Mouse (Mus musculus) monocyte, adult 2 months (primary cell): ENCODE data around the gene Insyn1.

ENCODE experiments used
- DNase-seq, 2 experiments: peaks; one replicate each; pipeline ENCODE4 v3.0.0; 2022; ENCODE audit warnings: low spot score in 2 of 2, low read depth in 1 of 2

The Insyn1 gene

DNA sequence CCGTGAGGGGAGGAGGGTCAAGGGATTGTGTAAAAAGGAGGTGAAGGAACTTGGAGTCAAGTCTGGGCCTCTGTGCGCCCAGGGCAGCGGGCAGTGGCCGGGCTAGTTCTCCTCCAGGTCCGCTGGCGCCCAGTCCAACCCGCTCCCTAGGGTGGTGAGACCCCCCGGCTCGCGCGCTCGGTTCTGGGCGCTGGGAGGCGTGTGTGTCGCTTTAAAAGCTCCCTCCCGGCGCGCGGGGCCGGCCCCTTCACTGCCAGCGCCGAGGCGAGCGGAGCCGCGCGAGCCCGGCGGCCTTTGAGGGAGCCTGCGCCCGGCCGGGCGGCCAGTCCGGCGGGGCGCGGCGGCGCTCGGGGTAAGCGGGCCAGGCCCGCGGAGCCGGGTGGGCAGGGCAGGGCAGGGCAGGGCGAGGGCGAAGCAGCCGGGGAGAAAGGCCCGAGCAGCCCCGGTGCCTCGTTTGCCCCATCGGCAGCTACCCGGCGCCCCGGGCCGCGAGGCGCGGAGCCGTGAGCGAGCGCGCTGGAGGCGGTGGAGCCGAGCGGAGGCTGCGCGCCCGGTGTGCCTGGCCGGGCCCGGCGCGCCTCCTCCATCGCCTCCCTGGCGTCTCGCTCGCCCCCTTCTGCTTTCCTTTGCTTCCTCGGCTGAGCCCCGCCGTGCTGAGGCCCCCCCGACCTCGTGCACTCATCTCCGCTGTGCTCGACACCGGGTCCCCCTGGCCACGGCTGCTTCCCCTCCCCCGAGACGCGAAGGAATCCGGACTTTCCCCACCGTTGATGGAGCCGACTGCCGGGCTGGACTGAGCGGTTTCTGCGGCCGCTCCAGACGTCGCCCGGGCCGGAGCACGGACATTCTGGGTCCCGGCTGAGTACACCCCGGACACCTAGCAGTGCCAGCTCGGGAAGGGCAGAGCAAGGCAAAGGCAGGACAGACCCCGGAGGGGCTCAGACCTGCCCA, at the start of gene Insyn1:
Insyn1 (plus strand) TSS at position 753 of the 951 bp plus-strand sequence.
- DNase-seq, result no peak

DNA sequence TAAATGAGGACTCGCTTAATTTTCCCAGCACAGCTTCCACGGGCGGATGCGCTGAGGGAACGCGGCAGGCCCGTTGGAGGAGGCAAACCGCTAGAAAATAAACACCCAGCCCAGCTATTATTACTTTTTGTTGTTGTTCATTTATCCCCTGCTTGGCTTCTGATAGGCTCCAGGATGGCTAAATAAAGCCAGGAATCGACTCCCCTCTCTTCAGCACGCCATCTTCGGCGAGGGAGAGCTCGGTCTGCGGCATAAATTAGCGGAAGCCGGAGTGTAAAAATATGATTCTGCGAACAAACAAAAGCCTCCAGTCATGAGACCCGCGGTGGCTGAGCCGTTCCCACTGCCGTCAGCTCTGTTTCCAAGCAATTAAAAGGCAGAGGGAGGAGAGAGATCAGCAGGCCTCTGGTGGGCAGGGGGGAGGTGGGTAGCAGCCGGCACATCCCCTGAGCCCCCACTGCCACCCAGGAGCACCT, 49.4 kb upstream of the Insyn1 start:
- no peak for DNase-seq

DNA sequence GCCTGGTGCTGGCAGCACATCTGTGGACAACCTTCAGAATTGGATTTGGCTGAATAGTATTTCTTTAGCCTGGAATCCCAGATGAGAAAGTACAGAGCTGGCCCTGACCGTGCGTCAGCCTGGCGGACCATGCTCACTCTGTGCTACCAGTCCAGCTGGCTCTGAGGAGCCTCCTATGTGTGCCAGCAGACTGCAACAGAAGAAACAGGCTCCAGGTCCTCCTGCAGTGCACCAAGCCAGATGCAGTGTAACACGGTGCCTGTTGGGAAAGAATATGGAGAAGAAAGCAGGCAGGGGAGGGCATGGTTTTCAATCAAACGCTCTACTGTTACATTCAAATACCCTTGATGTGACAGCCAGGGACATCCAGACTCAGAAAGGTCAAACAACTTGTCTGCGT, 48.3 kb upstream of the Insyn1 start:
- DNase-seq, result no peak

DNA sequence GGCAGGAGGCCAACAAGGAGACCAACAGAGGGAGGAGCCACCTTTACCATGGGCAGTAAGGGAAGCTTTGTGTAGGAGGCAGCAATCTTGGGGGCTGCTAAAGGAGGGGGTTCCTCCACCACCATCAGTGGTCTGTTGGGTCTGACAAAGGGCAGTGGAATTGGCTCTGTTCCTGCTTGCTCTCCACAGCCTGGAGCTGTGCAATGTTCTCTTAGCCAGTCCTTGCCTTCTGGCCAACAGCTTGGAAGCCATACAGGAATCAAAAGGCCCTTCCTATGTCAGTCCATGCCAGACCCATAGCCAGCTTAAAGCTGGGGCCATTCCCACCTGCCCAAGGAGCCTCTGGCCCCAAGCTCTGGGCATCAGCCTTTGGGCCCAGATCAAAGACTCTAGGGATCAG, 47.8 kb upstream of the Insyn1 start:
- no peak for DNase-seq

DNA sequence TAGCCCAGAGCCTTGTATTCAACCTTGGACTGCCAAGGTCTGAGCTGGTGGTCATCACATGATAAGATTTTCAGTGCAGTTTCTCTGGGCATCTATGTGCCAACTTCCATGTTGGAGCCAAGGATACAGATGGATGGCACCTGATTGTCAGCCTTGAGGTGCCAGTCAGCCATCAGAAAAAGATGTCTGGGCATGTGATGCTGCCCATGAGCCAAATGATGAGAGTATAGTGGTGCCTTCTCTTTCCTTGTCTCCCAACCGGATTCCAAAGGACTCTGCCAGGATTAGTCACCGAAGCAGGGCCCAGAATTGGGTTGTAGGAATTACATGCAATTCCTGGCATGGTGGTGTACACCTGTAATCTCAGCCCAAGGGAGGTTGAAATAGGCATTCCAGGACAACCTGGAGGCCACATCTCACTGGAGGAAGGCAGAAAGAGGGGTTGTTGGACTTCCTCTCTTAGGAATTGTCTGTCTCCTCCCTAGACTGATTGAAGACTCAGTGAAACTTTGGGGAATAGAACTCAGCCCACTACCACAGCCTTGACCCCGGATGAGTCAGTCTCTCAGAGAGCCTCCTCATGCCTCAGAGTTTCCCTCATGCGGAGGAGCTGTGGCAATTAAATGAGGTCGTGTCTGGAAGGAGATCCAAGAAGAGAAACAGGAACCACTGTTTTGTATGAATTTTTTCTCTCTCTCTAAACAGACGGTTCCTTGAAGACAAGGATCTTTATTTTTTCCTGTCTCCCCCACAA, 46.9 kb upstream of the Insyn1 start:
- no peak for DNase-seq

DNA sequence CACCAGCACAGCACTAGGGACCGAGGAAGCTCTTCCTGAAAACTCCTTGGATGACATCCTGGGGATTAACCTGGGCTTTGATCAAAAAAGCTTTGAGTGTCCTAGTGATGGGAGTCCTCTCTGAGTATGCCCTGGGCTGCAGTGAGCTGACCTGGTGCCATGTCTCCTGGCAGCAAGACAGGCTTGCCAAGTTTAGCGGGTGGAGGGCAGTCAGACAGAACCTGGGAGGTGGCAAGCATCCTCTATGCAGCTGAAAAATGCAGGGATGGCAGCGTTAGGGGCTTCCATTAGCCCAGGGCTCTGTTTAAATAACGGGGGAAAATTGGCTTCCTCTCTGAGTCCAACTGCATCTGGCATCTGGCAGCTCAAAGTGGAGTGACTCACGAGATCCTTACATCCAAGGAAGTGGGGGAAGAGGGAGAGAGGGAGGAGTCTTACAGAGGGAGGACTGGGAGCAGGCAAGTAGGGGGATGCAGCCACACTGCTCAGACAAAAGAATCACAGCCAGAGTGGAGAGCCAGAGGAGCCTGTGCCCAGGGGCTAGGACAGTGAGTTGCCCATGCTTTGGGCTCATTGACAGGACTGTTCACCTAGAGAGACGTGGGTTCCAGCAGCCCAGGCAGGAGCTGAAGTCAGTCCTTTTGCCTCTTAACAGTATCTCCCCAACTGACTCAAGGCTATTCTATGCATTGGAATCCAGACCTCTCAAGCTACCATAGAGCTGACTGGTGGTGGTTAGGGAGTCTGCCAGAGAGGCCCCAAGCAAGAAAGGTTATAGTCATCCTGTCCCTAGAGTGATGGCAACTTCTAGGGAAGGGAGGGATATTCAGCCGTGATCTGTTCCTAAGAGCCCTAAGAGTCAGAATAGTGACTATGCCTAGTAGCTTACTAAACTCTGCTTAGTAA, 46.0 kb upstream of the Insyn1 start:
- DNase-seq, result no peak

DNA sequence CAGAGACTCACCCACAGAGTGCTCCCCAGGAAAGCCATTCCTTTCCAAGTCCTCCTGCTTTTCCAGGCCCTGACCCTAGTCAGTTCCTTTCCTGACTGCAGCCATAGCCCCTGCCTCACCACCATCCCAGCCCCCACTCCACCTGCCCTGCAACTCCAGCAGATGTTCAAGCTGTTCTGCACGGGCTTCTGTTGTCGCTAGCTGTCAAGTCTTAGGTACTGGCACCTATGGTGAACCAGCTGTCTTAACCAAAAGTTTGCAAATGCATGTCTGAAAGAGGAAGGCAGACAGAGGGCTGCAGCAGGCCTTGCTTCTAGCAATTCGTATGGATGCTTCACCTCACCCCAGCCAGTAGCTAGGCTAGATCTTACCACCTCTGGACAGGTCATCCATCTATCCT, 45.3 kb upstream of the Insyn1 start:
- DNase-seq, result no peak

DNA sequence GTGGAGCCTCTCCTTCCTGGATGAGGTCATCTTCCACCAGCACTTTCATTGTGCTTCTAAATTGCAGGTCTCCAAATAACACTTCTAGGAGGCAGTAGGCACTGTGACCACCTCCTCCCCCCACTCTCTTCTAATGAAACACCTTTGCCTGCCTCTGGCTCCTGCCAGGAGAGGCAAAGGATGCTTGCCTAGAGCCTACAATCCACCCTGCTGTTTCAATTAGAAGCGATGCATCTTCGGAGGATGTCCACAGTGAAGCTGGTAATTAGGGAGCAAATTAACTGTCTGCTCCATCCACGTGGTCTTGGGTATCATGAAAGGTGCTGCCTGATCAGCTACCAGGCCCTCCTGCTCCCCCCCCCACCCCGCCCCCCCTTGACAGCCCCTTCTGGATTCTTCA, 41.6 kb upstream of the Insyn1 start:
- no peak for DNase-seq

DNA sequence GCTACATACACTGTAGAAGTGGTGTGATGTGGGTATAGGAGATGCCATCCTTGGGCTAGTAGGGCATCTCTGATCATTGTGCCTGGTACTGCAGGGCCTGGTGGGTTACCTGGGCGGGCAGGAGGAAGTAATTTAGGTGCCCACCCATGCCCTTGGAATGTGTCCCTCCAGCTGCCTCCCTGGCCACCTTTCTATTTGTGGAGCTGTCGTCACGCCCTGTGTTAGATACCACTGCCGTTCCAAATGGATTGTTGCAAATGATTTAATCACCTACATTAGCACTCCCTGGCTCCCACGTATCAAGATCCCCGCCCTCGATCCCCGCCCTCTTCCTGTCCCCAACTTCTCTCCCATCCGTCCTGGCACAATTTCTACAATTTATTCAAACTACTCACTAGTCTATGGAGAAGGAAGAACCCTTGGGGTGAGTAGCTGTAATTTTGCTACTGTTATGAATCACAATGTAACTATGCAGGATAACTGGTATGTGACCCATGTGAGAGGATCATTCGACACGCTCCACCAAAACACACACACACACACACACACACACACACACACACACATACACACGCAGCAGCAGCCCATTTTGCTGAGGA, 40.3 kb upstream of the Insyn1 start:
- DNase-seq, result no peak

DNA sequence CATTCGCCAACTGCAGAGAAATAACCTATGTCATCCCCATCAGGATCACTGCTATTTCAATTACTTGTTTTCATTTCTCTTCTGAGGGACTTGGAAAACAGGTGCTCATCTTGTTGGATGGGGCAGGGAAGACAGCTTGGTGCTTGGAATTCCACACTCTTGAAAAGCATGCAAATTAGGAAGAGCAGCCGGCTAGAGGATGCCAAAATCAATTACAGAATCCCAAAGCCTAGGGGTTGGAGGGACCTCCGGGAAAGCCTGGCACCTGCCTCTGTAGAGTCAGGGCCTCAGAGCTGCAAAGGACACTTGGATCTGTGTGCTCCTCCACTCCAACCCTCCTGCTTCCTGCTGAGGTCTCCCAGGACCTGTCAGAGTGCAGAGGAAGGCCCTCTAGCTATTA, 38.9 kb upstream of the Insyn1 start:
- DNase-seq, result no peak

DNA sequence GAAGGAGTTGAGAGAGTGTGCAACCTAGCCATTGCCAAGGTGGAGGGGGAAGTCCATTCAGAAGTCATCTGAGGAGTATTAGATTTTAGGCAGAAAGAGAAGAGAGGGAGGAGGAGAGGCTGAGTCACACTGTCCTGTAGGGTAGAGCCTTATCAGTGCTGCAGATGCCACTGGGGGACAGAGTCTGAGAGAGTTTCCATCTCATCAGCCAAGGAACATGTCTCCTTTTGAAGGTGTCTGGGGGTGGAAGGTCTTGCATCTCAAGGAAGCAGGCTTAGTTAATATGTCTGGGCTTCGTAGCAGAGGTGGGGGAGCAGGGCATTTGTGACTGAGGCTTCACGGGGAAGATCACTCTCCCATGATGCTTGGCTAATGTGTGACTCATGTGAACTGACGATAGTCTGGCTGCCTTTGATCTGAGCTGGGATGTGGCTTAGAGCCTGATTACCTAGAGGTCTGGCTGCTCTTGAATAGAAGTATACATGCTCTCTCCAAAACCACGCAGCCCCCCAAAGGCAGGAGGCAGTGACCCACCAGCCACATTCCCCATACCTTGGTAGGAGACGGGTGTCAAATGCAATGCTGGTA, 34.5 kb upstream of the Insyn1 start:
- DNase-seq, result no peak

DNA sequence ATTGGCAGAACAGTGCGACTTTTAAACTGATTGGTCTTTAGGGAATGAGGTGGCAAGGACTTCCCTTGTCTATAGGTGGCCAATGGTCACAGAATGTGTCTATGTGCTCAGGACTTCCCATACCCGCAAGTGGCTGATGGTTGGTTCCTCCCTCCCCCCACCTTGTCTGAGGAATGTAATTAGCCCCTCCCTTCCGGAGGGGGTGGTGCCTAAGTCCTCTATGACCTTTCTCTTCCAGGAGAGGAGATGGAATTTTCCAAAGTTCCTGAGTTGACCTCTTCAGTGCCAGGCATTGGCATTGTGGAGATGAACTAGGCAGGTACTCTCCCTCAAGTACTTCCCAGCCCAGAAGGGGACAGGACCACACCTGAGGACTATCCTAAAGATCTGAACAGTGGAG, 33.5 kb upstream of the Insyn1 start:
- no peak for DNase-seq

DNA sequence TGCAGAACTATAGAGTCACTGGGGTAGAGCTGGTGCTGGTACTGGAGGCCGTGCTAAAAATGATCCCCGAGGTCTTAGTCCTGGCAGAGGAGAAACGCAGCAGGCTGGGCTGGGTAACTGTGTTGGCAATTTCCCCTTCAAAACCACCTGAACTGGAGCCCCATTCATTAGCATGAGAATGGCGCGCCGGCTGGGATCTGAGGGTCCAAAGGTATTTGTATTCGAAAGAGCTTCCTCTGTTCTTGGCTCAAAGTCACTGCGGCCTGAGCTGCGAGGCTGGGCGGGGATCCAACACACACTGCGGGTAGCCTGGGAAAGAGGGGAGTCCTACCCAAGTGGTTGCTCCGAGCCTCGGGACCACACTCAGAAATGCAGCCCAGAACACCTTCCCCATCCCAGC, 32.6 kb upstream of the Insyn1 start:
- no peak for DNase-seq

DNA sequence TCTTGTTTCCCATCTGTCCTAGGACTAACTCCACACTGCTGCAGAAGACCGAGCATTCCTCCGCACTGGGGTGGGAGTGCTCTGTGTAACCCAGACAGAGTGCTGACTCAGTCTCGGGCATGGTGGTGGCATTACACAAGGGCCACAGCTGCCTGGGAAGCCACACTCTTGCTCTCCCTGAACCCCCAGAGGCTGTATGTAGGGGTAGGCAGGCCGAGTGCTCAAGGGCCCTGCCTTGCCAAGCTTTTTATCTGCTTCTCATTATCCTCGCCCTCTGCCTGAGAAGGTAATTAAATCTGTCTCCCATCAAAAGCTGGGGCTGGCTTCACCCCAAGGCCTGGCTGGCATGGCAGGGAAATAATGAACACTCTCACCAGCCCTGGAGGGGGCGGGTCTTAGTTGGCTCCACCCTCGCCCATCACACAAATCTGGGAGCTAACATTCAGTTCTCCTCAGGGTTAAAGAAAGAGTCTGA, 30.9 kb upstream of the Insyn1 start:
- no peak for DNase-seq

DNA sequence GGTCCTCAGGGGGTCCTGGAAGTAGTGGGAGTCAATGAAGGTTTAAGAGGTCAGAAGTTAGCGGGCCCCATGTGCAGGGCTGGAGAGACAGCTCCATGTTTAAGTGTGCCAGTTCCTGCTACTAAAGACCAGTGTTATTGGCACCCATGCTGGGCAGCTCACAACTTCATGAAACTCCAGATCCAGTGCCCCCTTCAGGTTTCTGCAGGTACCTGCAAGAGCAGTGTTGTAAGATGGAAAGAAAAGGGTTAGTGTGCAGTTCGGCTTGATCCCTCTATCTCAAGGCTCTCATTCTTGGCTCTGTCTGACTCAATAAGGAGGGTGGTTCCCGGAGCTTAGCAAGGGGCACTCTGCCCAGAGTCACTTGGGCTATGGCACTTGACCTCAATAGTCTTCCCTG, 30.1 kb upstream of the Insyn1 start:
- no peak for DNase-seq

DNA sequence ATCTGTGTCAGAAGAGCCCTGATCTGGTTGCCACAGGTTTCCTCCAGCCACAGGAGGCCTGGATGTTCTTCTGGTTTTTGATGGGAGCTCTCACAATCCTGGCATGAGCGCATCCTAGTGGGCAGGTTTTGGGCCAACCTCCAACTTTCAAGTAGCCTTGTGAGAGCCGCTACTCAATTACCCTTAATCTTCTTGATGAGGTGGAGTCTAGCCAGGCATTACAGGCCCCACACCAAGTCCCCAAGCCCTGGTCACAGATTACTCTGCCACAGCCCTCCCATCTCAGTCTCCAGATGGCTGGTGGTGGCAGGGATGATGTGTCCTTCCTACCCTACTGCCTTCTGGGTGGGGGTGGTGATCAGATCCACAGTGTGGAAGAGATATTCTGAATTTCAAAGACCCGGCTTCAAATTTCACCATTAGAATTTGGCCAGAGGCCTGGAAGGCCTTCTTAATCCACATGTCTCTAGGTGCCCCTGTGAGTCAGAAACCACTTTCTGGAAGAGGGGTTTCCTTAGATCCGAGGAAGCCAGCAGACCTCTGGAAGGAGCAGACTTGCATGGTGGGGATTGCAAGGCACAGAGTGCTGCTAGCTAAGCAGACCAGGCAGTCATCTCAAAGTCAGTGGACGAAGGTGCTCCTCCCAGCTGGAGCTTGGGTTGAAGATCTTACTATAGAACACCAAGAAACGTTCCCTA, 29.4 kb upstream of the Insyn1 start:
- no peak for DNase-seq

DNA sequence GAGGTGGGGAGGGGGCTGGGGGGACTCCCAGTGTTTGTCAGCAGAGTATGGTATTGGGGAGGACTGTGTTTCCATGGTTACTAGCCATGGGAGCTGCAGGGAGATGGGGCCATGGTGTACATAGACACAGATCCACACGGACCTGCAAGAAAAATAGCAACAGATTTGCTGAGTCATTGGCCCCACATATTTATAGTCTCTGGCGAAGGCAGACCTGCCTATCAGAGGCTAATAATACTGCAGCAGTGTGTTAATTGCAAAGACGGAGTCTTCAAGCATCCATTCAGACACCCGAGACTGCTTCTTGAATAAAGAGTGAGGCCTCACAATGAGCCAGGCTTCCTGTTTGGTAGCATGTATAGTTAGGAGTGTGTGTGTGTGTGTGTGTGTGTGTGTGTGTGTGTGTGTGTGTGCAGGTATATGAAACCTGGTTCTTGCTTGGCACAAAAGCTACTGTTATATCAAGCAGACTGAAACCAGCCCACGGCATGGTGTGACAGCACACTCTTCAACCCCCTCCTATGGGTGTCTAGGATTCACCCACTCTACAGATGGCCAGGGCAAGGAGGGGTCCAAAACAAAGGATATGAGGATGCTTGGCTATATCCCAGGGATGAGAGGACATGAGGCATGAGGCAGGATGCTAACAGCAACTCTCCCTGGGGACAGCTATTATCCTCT, 20.9 kb upstream of the Insyn1 start:
- no peak for DNase-seq

DNA sequence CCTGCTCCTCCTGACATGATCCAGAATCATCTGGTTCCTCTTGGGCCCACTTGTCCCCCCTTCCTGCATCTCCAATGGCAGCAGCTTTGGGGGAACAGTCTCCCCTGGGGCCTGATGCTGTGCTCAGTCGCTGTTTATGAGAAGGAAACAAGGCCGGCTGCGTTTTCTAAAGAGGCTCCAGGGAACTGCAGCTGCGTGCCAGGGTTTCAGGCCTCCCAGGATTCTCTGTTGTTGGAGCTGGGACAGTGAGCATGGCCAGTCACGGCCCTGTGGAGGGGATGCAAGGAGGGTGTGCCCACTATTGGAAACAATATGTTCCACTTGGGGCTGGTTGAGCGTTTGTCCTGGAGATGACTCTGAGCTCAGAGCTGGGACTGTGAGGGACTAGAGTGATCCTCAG, 17.9 kb upstream of the Insyn1 start:
- DNase-seq, result no peak

DNA sequence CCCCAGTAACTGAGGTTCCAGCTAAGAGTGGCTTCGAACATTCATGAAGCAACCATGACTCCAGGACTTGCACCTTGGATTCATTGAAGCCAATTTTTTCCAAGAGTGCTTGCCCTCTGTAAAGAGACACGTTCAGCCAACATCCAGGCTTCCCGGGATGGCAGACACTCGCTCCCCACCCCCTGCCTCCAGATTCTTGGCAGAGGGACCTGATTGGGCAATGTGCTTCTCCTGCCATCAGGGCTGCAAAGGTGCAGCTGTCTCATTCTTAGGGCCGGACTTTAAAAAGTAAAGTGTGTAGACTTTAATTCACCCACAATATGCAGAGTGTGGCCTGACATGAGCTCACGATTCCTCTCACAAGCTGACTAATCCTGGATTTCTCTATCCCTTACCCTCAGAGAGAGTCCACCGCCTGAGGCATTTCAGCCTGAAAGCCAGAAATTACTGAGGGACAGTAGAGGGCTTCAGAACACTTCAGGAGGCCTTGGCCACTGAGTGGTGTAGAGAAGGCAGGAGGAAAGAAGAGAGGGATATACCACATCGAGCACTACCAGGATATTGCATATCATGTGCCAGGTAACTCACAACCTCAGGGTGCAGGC, 15.1 kb upstream of the Insyn1 start:
- no peak for DNase-seq
